Mouse (Mus musculus): ENCODE data around the gene D330020A13Rik. TPM values are rescaled to one million over a fixed set of nuclear protein-coding genes. Genes with fewer than 3 reads are reported as not detected.

The D330020A13Rik gene
- total RNA-seq (2021) = not detected
- long read RNA-seq, experiment 1, partial matches to known transcripts = 0 of 1 reads
- long read RNA-seq, experiment 1, other reads (novel, unspliced or antisense) = 0 of 1 reads
- long read RNA-seq, experiment 2 = 0 reads

DNA sequence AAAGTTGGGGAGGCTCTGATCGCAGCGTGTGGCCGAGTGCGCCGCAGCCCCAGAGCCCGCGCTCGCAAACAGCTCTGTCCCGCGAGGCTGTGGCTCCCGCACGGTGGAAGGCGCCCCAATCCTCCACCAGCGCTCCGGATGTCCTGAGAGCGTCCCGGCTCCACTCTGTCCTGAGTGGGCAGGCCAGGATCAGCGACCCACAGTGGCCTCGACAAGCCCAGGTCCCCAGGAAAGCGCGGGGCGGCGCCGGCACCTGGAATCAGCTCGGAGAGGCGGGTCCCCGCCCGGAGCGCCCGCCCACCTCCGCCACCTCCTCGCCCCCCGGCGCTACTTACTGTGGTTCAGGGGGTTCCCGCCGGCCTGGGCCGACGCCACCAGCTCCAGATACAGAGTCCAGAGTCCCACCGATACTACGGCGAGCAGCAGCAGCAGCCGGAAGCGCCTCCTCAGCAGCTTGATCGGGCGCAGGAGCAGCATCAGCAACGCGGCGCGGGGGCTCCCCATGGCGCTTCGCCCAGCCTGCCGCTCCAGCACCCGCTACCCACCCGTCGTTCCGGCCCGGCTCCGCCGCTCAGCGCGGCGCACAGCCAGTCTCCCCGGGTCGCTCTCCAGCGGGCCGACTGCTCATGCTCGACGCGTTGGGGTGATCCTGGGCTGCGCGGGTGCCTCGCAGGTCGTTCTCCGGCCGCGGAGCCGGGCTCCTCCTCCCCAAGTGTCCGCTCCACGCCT lies at the start of gene D330020A13Rik, which contains the start of gene B4galnt3:
Gene D330020A13Rik, plus strand, starts transcription at position 309 of the 729 bp plus-strand sequence.
Gene B4galnt3, minus strand, starts transcription at position 504 of the 729 bp plus-strand sequence.
- DNase-seq = peak in 1 of 2 experiments; percentile 8
- intact Hi-C loops (cut with DNase I) = no loop called here

GRCm38 (mm10) chr6:120246676-120247075 lies 47.5 kb upstream of the D330020A13Rik start:
- DNase-seq = no peak
- intact Hi-C loops (cut with DNase I) = no loop called here

GRCm38 (mm10) chr6:120249831-120250230 lies 44.3 kb upstream of the D330020A13Rik start:
- intact Hi-C loops (cut with DNase I) = no loop called here

GRCm38 (mm10) chr6:120251010-120251409 lies 43.2 kb upstream of the D330020A13Rik start:
- no peak for DNase-seq
- intact Hi-C loops (cut with DNase I) = no loop called here

More at GRCm38 (mm10) chr6:120249831-120250230, 44.3 kb upstream of the D330020A13Rik start:
- DNase-seq = no peak

DNA sequence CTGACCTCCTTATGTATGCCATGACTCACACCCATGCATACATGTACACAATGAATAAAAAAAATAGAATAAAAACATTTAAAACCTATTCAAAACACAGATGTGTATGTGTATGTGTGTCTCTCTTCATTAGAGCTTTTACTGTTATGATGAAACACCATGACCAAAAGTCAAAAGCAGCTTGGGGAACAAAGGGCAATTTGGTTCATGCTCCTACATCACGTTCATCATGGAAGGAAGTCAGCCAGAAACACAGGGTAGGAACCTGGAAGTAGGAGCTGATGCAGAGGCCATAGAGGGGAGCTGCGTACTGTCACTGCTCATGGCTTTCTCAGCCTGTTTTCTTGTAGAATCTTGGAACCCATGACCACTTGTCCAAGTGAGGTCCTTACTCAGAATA lies 41.4 kb upstream of the D330020A13Rik start:
- intact Hi-C loops (cut with DNase I) = no loop called here
- no peak for DNase-seq

GRCm38 (mm10) chr6:120254640-120255039 lies 39.5 kb upstream of the D330020A13Rik start:
- intact Hi-C loops (cut with DNase I) = no loop called here
- DNase-seq = no peak

DNA sequence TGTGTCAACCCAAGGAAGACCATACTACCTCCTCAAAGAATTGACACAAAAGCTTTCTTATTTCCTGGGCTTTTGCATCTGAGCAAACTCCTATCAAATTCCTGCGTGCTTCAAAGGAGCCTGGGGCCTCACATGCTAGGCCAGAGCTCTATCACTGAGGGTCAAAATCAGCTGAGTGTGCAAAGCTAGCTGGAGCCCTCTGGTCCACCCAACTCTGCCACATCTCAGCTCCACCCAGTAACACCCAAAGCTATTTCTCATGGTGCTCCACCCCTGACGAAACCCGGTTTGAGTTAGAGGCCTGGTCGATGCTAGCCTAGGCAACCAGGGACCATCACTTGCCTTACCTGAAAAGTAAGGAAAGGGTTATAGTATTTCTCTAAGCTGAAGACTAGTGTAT lies 39.0 kb upstream of the D330020A13Rik start:
- intact Hi-C loops (cut with DNase I) = no loop called here
- no peak for DNase-seq

DNA sequence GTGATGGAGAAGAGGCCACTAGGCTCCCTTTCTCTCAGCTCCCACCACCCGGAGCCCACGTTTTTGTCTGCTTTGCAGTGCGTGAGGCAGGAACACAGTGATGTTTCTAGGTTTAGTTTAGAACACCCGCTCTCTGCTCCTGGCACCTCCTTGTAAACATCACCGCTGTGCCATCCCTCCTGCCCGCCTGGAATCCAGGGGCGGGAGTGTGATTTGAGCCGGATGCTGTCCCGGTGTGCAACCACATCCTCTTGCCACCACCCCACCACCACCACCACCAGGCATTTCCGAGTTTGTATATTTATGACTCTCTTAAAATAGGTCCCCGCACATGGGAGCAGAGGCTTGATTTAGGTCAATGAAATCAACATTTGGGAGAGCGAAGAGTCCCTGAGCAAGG lies 38.5 kb upstream of the D330020A13Rik start:
- intact Hi-C loops (cut with DNase I) = no loop called here

GRCm38 (mm10) chr6:120256431-120256935 lies 37.7 kb upstream of the D330020A13Rik start:
- no peak for DNase-seq
- intact Hi-C loops (cut with DNase I) = no loop called here

More for the DNA sequence above, 38.5 kb upstream of the D330020A13Rik start:
- no peak for DNase-seq

- intact Hi-C loops (cut with DNase I) = no loop called here
- DNase-seq = no peak
These were observed 34.7 kb upstream of the D330020A13Rik start for GRCm38 (mm10) chr6:120259481-120259880.

- intact Hi-C loops (cut with DNase I) = no loop called here
- no peak for DNase-seq
These were observed 31.2 kb upstream of the D330020A13Rik start for GRCm38 (mm10) chr6:120262886-120263531.

DNA sequence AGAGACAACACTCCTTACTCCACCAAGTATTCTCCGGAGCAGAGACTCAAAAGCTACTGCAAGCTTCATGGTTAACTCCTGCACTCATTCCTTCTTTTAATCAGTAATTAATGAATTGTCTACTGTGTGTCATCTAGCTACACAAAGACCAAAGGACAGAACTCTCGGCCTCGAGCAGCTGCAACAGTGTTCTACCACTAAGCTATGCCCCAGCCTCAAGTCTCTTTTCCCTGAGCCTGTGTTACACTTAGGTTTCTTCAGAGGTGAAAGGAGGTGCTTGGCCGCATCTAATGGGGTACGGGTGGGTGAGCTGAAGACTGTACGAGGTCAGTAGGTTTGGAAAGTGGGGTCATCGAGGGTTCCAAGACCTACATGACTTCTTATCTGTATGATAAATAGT lies 30.6 kb upstream of the D330020A13Rik start:
- DNase-seq = no peak
- intact Hi-C loops (cut with DNase I) = no loop called here

GRCm38 (mm10) chr6:120264151-120264550 lies 30.0 kb upstream of the D330020A13Rik start:
- no peak for DNase-seq
- intact Hi-C loops (cut with DNase I) = no loop called here

GRCm38 (mm10) chr6:120274181-120274580 lies 20.0 kb upstream of the D330020A13Rik start:
- intact Hi-C loops (cut with DNase I) = no loop called here
- no peak for DNase-seq

DNA sequence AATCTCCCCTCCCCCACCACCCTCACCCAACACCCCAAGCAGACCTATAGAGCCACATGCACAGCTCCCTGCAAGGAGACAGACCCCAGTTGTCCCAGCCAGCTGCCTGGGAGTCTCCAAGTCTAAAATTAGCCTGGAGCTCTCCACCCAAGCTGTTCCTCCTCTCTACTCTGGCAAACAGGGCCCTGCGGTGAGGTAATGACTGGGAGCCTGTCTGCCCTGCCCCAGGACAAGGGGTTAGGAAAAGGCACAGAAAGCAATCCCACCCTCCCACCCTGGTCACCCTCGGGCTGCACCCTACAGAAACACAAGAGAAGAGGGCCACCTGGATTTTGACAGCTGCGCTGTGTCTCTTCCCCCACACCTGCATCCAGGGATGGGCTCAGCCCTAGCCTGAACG lies 19.3 kb upstream of the D330020A13Rik start:
- DNase-seq = peak; percentile 37 to 42
- intact Hi-C loops (cut with DNase I) = no loop called here

DNA sequence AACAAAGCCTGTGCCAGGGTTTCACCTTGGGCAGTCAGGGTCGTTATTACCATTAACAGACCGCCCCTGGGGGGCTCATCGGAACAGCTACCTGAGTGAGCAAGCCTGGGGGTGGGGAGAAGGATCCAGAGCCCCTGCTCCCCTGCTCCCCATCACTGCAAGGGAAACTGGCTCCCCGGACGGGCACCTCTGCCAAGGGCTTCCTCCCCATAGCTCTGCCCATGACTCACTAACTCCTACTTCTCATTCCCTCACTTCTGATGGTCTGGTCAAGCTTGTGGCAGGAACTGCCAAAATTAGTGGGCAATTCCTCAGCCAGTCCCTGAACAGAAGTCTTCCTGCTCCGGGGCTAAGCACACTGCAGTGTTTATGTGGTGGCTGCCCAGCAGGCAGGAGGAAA lies 18.9 kb upstream of the D330020A13Rik start:
- intact Hi-C loops (cut with DNase I) = no loop called here
- no peak for DNase-seq

- intact Hi-C loops (cut with DNase I) = no loop called here
These were observed 17.2 kb upstream of the D330020A13Rik start for GRCm38 (mm10) chr6:120276874-120277449.

GRCm38 (mm10) chr6:120287279-120287678 lies 6.9 kb upstream of the D330020A13Rik start:
- intact Hi-C loops (cut with DNase I) = no loop called here
- no peak for DNase-seq

More at GRCm38 (mm10) chr6:120276874-120277449, 17.2 kb upstream of the D330020A13Rik start:
- no peak for DNase-seq

- intact Hi-C loops (cut with DNase I) = no loop called here
- DNase-seq = no peak
These were observed 5.6 kb upstream of the D330020A13Rik start for GRCm38 (mm10) chr6:120288541-120288940.

- intact Hi-C loops (cut with DNase I) = no loop called here
- DNase-seq = no peak
These were observed 4.7 kb upstream of the D330020A13Rik start for GRCm38 (mm10) chr6:120289430-120289829.
